Mouse (Mus musculus) limb, embryonic 15.5 days (tissue): ENCODE results near the gene Faap20. TPM values are rescaled to one million over a fixed set of nuclear protein-coding genes. Genes with fewer than 3 reads are reported as not detected.

Source experiments
- ATAC-seq: fragments of 200-750 bp; cut with Nextera tagmentation; 2 replicates; pipeline ENCODE4 v1.8.0; 2017; ENCODE audit warnings: low read depth, moderate TSS enrichment; ENCODE audit not compliant: insufficient number of reproducible peaks, low FRiP score, low TSS enrichment
- H3K27ac ChIP-seq: fragments of 300-500 bp; sonication (generic); 2 replicates; pipeline ENCODE4 v1.5.1; 2015; ENCODE audit warnings: moderate library complexity, mild to moderate bottlenecking, inconsistent platforms
- H3K27me3 ChIP-seq: fragments of 300-500 bp; sonication (generic); 2 replicates; pipeline ENCODE4 v1.6.1; 2015; ENCODE audit warnings: inconsistent platforms
- H3K36me3 ChIP-seq: fragments of 300-500 bp; sonication (generic); 2 replicates; pipeline ENCODE4 v1.6.1; 2015; ENCODE audit warnings: inconsistent platforms
- H3K4me1 ChIP-seq: fragments of 300-500 bp; sonication (generic); 2 replicates; pipeline ENCODE4 v1.6.1; 2015; ENCODE audit warnings: inconsistent platforms
- H3K4me2 ChIP-seq: fragments of 300-500 bp; sonication (generic); 2 replicates; pipeline ENCODE4 v1.6.1; 2015; ENCODE audit warnings: mild to moderate bottlenecking, inconsistent platforms
- H3K4me3 ChIP-seq: fragments of 300-500 bp; sonication (generic); 2 replicates; pipeline ENCODE4 v1.5.1; 2015; ENCODE audit warnings: mild to moderate bottlenecking, inconsistent platforms
- H3K9ac ChIP-seq: fragments of 300-500 bp; sonication (generic); 2 replicates; pipeline ENCODE4 v1.6.1; 2015; ENCODE audit warnings: inconsistent platforms
- H3K9me3 ChIP-seq: fragments of 300-500 bp; sonication (generic); 2 replicates; pipeline ENCODE4 v1.6.1; 2016; ENCODE audit warnings: inconsistent platforms
- WGBS: fragments of 180-500 bp; shearing (Covaris S2); methylation state at CpG from one replicate; pipeline ENCODE4 v1.1.7; 2015; 5-methylcytosine and 5-hydroxymethylcytosine counted together
- polyA plus RNA-seq: library from polyadenylated mRNA; unstranded; fragments of >200 nt; fragmentation: Nextera tagmentation; extraction: Ambion mirVana; gene quantifications from 2 replicates; pipeline ENCODE4 v1.2.1, GENCODE M21; 2015

Gene Faap20
- polyA plus RNA-seq, 1 experiment from 2014 or later: 74.0 TPM

- Histone ChIP-seq H3K27ac (0 out of 2 replicates have a peak overlapping the region, but pooled peaks have one; percentile 73), H3K4me1 (peaks cover 84% of the 10 kb centered on the region), H3K36me3 (peaks cover 26% of the 10 kb centered on the region), H3K27me3 (no peaks in the 10 kb centered on the region), H3K4me2 (no peak overlapping the region), H3K4me3 (no peak overlapping the region), H3K9ac (no peak overlapping the region), H3K9me3 (no peaks in the 10 kb centered on the region)
- ATAC-seq: no peak
- 66% methylated on average over 10 of the region's 10 CpGs for WGBS
Observed at GRCm38 (mm10) chr4:155214793-155215192, 34.8 kb upstream of the Faap20 start.

- no peak for ATAC-seq
- Histone ChIP-seq H3K36me3 (peaks cover 23% of the 10 kb centered on the region), H3K9ac (peak overlapping the region; percentile 14; the same call in 1 of the 2 replicates), H3K4me1 (peaks cover 84% of the 10 kb centered on the region), H3K4me2 (no peak overlapping the region), H3K27me3 (no peaks in the 10 kb centered on the region), H3K27ac (peak overlapping the region; percentile 73; the same call in 1 of the 2 replicates), H3K9me3 (no peaks in the 10 kb centered on the region), H3K4me3 (peak overlapping the region; percentile 14)
- 41% methylated on average over 9 of the region's 9 CpGs for whole genome bisulfite sequencing
Observed at GRCm38 (mm10) chr4:155215203-155215602, 34.4 kb upstream of the Faap20 start.

DNA sequence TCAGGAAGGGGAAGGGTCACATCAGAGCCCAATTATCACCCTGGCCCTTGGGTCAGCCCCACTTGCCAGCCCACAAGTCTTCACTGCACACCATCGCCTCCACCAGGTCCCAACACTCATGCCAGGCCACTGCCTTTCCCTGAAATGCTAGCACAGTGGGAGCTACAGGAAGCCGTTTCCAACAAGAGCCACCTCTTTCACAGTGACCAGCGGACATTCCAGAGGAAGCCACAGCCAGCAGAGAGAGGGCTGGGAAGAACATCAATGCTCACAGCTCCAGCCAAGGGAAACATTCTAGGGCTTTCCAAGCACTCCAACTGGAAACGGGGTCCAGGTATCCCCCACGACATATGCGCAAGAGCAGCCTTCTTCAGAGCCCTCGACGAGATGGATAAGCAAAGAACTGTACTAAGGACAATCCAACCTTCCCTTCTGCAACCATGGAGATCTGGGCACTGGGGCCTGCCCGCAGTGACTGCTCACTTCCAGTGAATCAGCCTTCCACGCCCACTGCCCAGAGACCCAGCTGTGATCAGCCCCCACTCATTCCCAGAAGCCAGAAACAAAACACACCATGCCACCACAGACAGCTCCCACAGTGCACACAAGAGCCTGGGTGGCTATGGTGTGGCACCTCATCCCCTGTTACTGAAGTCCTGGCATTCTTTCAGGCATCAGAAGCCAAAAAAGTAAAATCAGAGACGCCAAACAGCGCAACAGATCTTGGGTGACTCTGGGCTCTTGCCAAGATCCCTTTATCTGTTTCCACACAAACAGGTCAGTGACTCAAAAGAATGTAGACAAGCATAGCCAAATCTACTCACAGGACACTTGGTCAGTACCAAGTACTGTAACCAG, 33.6 kb upstream of the Faap20 start:
- Histone ChIP-seq H3K27me3 (no peaks in the 10 kb centered on the region), H3K27ac (peak overlapping the region; percentile 73), H3K4me3 (peak overlapping the region; percentile 14), H3K4me2 (peak overlapping the region; percentile 72), H3K36me3 (peaks cover 15% of the 10 kb centered on the region), H3K9me3 (no peaks in the 10 kb centered on the region), H3K9ac (0 out of 2 replicates have a peak overlapping the region, but pooled peaks have one; percentile 14), H3K4me1 (peaks cover 84% of the 10 kb centered on the region)
- ATAC-seq: no peak
- 39% methylated on average over 12 of the region's 12 CpGs for whole genome bisulfite sequencing

DNA sequence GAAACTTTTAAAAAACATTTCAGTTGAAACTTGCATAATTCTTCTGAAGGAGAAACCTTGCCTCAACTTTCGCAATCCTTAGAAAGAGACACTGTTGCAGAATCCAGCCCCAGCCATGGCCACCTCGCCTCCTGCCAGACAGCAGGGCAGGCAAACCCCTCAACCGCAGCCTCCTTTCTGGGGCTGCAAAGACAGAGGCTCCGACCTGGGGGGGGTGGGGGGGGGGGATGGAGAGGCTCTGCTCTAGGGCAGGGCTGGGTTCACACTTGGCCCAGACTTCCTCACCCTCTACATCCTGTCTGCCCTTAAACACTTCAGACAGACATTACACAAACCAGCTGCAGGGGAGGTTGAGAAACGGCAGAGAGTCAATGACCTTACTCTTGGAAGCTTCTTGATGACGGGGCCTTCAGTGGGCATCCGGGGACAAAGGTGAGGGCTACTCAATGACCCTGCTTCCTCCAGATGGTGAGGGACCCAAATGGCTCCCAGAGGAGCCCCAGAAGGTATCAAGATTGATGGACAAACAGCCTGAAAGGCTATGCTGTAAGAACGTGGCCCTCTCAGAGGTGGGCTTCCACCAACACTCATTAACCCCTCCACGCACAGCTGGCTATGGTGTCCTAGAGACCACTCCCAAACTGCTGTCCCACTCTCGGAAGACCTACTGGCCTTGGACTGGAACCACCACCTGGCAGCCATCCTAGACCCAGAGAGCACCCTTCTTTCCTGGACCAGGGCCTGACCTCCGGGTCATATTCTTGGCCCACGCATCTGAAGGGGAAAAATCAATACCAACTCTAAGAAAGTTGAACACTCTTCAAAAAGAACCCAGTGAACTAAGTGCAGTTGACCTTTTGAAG, 32.1 kb upstream of the Faap20 start:
- 0 out of 2 replicates have a peak overlapping the region, but pooled peaks have one; percentile 7 for H3K9ac ChIP-seq
- 38% methylated on average over 12 of the region's 12 CpGs for WGBS
- peak overlapping the region; percentile 72 for H3K4me2 ChIP-seq
- H3K27ac ChIP-seq: peak overlapping the region; percentile 73
- ATAC-seq: no peak
- H3K4me1 ChIP-seq: peaks cover 76% of the 10 kb centered on the region
- H3K4me3 ChIP-seq: peak overlapping the region; percentile 90
- H3K9me3 ChIP-seq: no peaks in the 10 kb centered on the region
- no peaks in the 10 kb centered on the region for H3K27me3 ChIP-seq
- H3K36me3 ChIP-seq: peaks cover 11% of the 10 kb centered on the region; the same call in 1 of the 2 replicates

DNA sequence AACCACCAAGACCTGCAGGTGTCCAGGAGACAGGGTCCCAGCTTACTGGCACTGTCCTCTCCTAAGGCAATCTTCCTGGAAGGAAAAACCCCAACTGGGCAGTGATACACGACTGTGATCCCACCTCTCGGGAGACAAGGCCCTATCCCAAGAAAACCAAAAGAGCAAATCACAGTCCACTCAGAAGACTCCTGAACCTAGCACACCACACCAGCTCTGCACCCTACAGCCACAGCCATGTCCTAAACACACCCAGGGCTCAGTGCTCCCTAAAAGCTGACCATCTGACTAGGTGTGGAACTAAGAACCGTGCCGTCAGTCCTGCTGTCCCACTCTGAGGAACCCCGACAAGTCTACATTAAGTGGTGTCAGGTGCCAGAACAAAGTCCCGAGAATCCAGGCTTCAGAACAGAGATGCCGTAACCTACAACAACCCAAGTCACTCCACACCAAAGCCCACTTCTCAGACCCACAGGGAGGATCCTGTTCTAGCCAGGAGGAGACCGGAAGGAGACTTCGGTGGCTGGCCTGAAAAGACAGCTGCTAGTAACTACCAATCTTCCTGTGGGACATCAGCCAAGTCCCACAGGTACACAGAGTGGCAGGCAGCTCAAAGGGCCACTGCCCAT, 31.4 kb upstream of the Faap20 start:
- H3K9me3 ChIP-seq: no peaks in the 10 kb centered on the region
- peaks cover 70% of the 10 kb centered on the region for H3K4me1 ChIP-seq
- H3K36me3 ChIP-seq: peaks cover 11% of the 10 kb centered on the region; the same call in 1 of the 2 replicates
- no peak for ATAC-seq
- 54% methylated on average over 9 of the region's 9 CpGs for WGBS
- H3K4me3 ChIP-seq: peak overlapping the region; percentile 90
- H3K27ac ChIP-seq: peak overlapping the region; percentile 63
- 0 out of 2 replicates have a peak overlapping the region, but pooled peaks have one; percentile 7 for H3K9ac ChIP-seq
- peak overlapping the region; percentile 72 for H3K4me2 ChIP-seq
- H3K27me3 ChIP-seq: no peaks in the 10 kb centered on the region

DNA sequence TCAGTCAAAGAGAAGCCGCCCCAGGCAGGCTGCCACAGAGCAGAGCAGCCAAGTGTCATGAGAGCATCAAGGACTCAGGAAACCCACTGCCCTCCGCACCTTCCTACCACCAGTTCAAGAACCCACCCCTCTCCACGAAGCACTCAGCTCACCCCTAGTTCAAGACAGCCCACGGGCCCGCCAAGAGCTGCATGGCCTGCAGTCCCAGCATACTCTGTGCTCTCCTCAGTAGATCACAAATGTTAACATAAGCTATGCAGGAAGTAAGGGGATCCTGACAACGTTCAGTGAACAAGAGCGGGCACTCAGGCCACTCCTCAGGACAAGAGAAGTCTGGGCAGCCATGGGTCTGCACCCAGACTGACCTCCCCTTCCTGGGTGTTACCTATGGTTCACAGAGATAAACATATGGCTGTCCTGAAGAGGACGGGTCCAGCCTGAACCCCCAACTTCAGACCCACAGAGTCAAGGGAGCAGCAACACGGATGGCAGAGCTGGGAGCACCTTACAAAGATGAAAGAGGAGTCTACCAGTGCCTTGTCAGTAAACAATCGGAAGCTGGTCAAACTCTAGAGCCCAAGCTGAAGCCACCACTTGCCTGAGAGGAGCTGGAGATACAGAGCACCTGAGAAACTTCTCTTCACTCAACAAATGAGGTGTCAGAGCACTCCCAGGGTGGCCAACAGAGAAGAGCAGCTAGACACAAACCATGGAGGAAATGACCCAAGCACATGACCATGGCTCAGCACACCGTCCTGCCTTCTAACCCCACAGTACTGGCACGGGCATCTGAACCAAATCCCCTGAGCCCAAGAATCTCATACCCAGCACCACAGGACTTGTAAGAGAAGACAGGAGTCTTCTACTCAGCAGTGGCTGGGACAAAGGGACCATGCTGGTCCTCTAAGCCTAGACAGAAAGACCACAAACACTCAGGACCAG, 30.1 kb upstream of the Faap20 start:
- Histone ChIP-seq H3K36me3 (peaks cover 11% of the 10 kb centered on the region; the same call in 1 of the 2 replicates), H3K4me2 (peak overlapping the region; percentile 72), H3K27ac (peak overlapping the region; percentile 24; the same call in 1 of the 2 replicates), H3K9me3 (no peaks in the 10 kb centered on the region), H3K4me1 (peaks cover 66% of the 10 kb centered on the region), H3K9ac (peak overlapping the region; percentile 29), H3K27me3 (no peaks in the 10 kb centered on the region), H3K4me3 (peak overlapping the region; percentile 90)
- ATAC-seq: no peak
- 36% methylated on average over 12 of the region's 12 CpGs for WGBS

DNA sequence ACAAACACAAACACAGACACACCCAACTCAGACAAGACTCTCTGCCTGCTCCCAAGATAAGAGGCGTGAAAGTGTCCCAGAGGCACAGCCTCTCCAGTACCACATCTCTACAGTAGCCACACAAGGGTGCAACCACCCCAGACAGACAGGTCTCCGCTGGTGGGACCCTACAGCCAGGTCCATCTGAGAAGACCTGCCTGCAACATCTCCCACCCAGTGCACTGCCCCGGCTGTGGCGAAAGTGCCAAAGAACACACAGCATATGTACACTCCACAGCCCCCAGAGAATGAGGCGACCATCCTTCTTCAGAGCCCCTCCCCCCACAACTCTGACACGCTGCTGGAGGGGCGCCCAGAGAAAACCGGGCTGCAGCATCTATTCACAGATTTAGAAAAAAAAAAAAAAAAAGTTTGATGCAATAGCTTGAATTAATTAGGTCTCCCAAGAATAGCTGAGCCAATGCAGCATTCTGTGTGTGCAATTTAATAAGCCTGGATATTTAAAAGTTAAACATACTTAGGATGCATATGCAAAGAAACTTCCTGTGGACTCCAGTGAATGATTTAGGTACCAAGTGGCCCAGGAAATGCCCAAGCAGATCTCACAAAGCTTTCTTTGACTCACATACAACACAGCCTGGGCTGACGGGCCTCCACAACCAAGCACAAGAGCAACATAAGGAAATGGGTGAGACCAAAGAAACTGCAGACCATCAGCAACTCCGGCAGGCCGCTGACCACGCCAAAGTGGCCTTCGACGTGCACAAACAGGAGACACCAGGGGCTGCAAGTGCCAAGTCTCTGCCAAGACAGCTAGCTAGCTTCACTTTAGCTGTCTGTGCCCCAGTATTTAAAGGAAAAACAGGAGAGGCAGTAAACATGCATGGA, 29.1 kb upstream of the Faap20 start:
- no peak for ATAC-seq
- no peaks in the 10 kb centered on the region for H3K9me3 ChIP-seq
- H3K4me2 ChIP-seq: peak overlapping the region; percentile 72
- H3K27ac ChIP-seq: peak overlapping the region; percentile 83
- peak overlapping the region; percentile 90 for H3K4me3 ChIP-seq
- WGBS: 5% methylated on average over 14 of the region's 14 CpGs
- peak overlapping the region; percentile 98 for H3K9ac ChIP-seq
- peaks cover 11% of the 10 kb centered on the region; the same call in 1 of the 2 replicates for H3K36me3 ChIP-seq
- no peaks in the 10 kb centered on the region for H3K27me3 ChIP-seq
- H3K4me1 ChIP-seq: peaks cover 57% of the 10 kb centered on the region

- H3K9ac ChIP-seq: peak overlapping the region; percentile 98
- peaks cover 51% of the 10 kb centered on the region for H3K4me1 ChIP-seq
- no peak for ATAC-seq
- no peaks in the 10 kb centered on the region for H3K27me3 ChIP-seq
- 2% methylated on average over 7 of the region's 7 CpGs for WGBS
- peak overlapping the region; percentile 72 for H3K4me2 ChIP-seq
- peaks cover 11% of the 10 kb centered on the region; the same call in 1 of the 2 replicates for H3K36me3 ChIP-seq
- H3K9me3 ChIP-seq: no peaks in the 10 kb centered on the region
- H3K4me3 ChIP-seq: peak overlapping the region; percentile 90
- H3K27ac ChIP-seq: peak overlapping the region; percentile 83
Observed at GRCm38 (mm10) chr4:155221106-155221505, 28.5 kb upstream of the Faap20 start.

GRCm38 (mm10) chr4:155221599-155222551, 27.7 kb upstream of the Faap20 start:
- H3K9me3 ChIP-seq: no peaks in the 10 kb centered on the region
- ATAC-seq: no peak
- no peaks in the 10 kb centered on the region for H3K27me3 ChIP-seq
- under 1% methylated on average over 93 of the region's 93 CpGs for WGBS
- H3K4me1 ChIP-seq: peaks cover 43% of the 10 kb centered on the region
- peaks cover 8% of the 10 kb centered on the region; the same call in 1 of the 2 replicates for H3K36me3 ChIP-seq
- peak overlapping the region; percentile 90 for H3K4me3 ChIP-seq
- peak overlapping the region; percentile 98 for H3K9ac ChIP-seq
- H3K4me2 ChIP-seq: peak overlapping the region; percentile 72
- H3K27ac ChIP-seq: peak overlapping the region; percentile 83
